Mouse (Mus musculus): ENCODE results near the gene Foxj3.

Gene Foxj3

DNA sequence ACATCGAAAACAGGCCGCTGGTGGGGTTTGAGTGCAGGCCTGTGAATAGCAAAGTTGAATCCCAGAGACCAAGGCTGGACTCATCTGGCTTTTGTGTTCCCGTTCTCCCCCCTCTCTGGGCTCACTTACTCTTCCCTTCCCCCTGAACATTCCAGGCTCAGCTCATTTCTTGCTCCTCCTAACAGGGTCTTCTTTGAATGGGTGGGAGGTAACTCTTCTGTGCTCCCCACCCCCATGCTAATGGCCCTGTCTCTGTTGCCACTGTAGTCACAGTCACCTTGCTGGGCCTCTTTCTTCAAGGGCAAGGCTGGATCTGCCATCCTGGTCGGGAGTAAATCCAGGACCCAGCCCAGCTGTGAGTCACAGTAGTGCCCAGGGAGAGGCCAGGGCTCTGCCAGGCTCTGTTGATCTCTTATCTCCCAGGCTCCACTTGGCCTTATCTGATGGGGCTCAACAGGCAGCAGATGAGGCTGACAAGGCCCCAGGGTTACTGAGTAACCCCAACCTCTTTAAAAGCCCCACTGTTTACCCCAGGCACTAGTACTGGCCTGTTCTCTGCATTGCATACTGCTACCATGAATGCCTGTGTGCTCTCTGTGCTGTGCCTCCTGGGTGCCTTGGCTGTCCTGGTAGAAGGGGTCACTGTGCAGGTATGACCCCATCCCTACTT is 100.5 kb downstream of the Foxj3 start, which contains the start of gene Guca2a:
TSS of gene Guca2a (plus strand) at position 529 of the 670 bp plus-strand sequence.
- DNase-seq (ENCODE audit: low spot score): no peak

DNA sequence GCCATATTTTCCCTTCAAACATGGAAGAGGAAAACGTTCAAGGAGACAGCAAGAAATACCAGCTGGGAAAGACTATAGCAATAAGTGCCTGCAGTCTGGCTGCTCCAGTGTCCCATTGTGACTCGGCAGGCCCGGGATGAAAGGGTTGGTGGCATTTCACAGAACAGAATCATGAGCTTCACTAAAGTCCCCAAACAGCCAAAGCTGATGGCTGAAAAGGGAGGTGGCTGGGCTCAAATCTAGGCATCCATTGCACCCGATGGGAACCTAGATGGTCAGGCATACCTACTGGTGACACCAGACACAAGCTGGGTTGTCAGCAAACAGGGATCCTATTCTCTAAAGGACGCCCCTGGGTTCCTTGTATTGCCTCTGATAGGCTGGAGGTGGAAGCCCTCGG is 101.1 kb downstream of the Foxj3 start:
- DNase-seq (ENCODE audit: low spot score): no peak

DNA sequence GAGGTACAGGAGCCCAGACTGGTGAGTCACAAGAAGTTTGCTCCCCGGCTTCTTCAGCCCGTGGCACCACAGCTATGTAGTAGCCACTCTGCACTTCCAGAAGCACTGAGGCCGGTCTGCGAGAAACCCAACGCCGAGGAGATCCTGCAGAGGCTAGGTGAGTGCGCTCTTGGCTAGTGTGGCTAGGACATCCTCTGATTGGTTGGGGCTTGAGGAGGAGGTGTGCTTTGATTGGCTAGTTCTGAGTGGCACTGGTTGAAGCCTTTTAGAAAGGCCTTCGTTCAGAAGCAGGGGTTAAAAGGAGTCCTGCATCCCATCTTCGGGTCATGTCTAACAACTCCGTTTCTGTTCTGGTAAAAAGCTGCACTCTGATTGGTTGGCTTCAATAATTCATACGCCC is 101.9 kb downstream of the Foxj3 start:
- no peak for DNase-seq (ENCODE audit: low spot score)

DNA sequence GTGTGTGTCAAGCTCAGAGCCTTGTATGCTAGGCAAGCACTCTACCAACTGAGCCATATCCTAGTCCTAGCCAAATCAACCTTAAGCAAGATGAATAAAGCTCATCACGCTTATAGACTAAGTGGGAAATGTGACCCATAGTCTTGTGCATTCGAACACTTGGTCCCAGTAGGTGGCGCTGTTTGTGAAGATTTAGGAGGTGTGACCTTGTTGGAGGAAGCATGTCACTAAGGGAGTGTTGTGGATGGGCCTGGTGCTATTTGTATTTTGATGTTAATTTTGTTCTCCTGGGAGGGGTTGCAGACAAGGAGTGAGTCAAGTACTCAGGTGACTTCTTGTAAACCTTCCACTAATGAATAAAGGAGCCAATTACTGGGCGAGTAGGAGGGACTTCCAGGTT is 105.9 kb downstream of the Foxj3 start:
- DNase-seq (ENCODE audit: low spot score): no peak

DNA sequence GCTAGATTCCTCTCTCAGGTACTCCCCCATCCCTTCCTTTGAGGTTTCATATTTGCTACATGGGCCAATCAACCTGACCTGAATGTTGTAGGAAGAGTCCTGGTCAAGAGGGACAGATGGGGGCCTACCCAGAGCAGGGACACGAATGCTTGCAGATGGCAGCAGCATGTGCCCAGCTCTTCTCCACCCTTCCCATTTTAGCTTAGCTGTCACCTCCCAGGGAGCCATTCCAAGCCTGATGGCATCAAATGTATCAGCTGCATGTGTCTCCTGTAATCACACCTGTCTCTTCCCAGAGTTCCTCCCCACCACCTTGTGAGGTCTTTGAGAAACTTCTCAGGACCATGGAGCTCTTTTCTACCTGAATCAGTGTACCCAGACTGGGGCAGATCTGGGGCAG is 120.2 kb downstream of the Foxj3 start:
- no peak for DNase-seq (ENCODE audit: low spot score)

DNA sequence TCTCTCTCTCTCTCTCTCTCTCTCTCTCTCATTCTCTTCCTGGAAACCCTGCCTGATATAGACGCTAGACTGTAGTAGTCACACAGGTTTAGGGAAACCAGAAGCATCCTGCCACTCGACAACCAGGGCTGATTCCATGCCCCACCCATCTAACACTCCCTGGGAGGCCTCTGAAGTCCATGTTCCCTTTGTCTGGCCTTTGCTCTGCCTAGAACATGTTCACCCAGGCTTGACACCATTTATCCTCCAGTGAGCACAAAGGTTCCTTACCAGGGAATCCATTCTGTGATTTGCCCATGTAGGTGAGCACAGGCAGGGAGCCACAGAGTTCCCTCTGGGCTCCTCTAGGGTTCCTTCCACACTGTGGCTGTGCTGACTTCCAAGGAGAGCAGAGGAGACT is 121.4 kb downstream of the Foxj3 start:
- no peak for DNase-seq (ENCODE audit: low spot score)

DNA sequence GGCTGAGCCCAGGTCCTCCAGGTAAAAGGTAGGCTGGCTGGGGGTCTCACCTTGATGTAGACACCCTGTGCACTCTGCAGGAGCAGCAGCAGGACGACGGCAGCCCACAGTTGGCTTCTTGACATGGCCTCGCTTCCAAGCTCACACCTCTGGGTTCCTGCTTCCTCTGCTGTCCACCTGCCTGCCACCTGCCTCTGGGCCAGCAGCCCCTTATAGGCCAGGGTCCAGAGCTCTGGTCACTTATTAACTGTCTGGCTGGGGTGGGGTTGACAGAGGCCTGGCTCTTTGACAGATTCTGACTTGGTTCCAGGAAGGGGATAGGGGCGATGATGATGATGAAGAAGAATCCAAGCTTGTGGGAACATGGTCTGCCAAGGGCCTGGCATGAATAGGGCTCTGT is 121.9 kb downstream of the Foxj3 start, which contains the start of gene Guca2b:
TSS of gene Guca2b (minus strand) at position 224 of the 400 bp plus-strand sequence.
- DNase-seq (ENCODE audit: low spot score): no peak

DNA sequence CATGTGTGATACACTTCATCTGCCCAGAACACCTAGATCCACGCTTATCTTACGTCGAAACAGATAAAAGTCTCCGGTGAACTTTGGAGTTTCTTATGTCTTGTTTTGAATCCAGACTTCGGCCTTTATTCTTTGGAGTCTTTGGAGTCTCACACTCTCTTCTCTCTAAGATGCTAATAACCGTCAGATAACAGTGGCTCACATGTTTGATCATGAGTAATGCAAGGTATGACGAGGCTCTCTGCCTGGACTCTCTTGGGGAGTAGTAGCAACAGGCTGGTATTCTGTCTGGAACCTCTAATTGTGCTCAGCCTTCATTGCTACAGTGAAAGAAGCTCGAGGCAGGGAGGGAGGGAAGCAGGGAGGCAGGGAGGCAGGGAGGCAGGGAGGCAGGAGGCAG is 123.2 kb downstream of the Foxj3 start:
- no peak for DNase-seq (ENCODE audit: low spot score)

DNA sequence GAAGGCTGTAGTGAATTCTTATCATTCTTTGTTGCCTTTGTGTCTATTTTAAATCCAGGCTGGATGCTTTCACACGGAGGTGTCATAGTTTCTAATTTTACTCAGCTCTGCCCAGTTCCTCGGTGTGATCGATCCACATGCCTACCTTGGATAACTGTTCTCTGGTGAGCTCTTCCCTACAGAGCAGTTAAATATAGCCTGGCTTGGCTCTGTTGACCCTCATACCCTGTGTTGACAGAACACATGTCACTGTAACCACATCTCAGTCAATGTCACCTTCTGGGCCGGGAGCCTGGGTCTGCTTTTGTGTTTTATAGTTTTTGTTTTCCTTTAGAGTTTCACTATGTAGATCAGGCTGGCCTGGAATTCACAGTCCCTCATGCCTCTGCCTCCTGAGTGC is 125.3 kb downstream of the Foxj3 start:
- no peak for DNase-seq (ENCODE audit: low spot score)

DNA sequence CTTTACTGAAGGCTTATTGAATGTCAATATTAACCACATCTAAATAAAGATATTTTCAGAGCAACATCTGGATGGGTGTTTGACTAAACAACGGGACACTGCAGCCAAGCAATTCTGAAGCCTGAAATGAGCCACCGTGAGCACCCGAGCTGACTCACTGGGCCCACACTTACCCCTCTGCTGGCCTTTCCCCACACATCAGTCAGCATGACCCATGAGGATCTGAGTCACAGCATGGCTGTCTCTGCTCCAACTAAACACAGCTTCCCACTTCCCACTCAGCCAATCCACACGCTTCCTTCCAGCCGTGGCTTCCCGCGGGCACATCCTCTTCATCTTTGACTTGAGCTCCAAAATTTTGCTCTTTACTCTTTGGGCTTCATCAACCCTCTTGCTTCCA is 126.2 kb downstream of the Foxj3 start:
- no peak for DNase-seq (ENCODE audit: low spot score)

DNA sequence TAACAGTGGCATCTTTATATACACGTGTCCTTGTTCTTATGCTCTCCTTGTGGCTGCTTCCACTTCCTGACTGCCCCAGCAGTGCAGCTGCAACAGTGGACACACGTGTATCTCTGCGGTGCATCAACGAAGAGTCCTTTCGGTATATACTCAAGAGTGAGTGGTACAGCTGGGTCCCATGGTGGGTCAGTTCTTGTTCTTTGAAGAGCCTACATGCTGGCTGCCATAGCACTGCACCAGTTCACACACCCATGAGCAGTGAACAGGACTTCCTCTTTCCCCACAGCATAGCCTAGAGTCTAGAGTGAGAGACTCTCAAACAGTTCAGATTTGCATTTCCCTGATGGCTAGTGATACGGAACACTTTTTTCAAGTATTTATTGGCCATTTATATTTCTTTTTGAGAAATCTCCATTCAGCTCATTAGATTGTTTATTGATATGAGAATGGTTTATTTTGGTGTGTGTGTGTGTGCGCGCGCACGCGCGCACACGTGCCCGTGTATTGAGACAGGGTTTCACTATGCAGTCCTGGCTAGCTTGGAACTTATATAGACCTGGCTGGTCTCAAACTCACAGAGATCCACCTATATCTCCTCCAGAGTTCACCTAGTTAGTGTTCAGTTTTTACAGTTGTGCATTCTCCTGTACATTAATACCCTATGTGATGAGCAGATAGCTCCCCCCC is 126.7 kb downstream of the Foxj3 start:
- DNase-seq (ENCODE audit: low spot score): no peak

DNA sequence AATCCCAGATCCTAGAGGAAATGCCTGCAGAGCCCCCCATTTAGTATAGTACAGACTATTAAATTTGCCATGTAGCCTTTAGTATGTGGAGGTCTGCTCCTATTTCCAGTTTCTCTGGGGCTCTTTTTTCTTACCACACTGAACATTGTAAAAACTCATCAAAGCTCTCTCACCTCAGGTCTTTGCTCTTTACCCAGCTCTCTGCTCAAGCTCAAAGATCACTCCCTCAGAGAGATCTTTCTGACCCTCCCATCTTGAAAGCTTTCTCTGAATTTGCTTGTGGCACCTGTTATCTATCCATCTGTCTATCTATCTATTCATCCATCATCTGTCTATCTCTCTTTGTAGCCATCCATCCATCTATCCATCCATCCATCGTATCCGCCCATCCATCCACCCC is 128.4 kb downstream of the Foxj3 start:
- no peak for DNase-seq (ENCODE audit: low spot score)

DNA sequence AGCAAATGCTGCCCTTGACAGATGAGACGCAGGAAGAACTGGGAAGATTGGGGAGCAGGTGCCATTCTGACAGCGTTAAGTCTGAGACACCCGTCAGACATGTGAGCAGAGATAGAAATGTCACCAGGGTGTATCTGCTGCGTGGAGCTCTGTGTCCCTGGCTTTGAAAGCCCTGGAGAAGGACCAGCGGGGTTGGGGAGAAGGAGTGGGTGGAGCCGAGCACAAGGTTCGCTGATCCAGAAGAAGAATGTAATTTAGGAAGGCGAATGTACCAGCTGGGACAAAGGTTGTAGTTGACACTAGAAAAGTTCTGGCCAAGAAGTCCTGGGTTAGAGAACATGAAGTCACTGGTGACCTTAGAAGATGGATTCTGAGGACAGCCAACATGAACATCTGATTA is 129.3 kb downstream of the Foxj3 start:
- no peak for DNase-seq (ENCODE audit: low spot score)

DNA sequence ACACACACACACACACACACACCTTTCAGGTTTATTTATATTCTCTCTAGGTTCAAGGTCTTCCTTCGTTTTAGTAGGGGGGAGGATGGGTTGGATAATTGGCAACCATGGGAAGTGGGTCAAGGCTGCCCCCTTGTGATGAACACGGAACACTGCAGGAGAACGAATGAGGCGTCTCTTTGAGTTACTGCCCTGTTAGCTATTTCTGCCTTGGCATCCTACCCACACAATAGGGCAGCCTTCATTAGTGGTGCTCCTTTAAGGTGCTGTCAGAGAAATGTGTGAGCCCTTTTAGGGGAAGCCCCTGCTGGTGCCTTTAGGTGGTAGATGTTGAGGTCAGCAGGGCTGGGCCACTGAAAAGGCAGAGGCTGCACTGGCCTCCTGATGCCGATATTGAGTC is 130.7 kb downstream of the Foxj3 start:
- DNase-seq (ENCODE audit: low spot score): no peak

DNA sequence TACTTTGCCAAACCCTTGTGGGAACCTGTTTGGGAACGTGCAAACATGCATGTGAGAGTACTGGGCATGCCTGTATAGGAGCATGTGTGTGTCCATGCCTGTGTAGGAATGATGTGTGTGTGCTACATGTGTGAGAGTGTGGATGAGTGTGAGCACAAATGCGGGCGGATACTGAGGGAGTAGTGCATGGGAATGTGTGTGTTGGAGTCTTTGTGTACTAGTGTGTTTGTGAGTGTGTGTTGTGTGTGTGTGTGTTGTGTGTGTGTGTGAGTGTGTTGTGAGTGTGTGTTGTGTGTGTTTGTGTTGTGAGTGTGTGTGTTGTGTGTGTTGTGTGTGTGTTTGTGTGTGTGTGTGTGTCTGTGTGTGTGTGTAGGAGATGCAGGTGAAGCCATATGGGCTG is 131.4 kb downstream of the Foxj3 start:
- DNase-seq (ENCODE audit: low spot score): no peak

DNA sequence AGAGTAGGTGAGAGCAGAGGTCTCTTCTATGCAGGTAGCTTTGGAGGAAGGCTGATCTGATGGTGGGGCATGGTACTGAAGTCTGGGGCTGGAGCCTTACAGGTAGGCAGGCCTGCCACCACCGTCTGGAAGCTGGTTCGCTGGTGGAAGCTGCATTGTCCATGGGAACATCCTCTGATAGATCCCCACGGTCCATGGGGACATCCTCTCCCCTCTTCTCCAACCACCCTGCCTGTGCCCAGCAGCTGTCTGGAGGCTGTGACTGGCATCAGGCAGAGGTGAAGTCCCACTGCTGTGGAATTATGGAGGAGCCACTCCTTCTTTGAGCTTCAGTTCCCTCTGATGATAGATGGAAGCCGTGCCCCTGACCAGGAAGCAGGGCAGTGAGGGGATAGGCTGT is 131.8 kb downstream of the Foxj3 start:
- DNase-seq (ENCODE audit: low spot score): no peak

DNA sequence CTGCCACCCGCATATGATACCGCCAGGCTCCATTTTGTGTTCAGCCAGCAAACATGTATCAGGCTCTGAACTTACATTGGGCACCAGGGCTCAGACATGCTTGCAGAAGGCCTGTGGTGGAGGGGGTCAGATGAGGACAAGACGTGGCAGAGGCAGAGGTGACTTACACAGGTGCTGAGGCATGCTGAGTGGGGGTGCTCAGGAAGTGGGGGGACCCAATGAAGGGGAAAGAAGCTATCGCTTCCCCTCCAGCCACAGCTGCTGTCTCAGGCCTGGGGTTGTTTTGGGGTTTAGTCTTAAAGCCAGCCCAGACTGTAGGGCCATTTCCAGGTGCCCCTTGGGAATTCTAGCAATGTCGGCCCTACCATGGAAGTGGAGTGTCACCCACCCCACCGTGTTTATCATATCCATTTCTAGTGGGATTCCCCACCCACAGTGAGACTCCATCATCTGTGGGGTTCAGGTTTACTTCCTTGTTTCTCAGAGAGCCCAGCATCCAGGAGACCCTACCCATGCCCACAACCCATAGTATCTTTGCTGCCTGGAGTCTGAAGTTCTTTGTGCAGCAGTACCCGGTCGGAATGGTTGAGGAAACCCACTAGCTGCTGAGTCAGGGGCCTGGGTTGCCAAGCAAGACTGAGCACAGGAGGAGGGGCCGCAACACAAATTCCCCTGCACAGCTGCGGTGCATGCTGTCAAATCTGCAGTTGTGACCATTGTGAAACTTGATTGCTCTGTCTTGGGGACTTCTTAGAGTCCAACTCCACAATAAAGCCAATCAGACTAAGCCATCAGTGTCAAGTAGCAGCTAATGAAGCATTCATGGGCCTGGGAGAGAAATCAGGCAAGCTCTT is 132.8 kb downstream of the Foxj3 start:
- DNase-seq (ENCODE audit: low spot score): no peak

DNA sequence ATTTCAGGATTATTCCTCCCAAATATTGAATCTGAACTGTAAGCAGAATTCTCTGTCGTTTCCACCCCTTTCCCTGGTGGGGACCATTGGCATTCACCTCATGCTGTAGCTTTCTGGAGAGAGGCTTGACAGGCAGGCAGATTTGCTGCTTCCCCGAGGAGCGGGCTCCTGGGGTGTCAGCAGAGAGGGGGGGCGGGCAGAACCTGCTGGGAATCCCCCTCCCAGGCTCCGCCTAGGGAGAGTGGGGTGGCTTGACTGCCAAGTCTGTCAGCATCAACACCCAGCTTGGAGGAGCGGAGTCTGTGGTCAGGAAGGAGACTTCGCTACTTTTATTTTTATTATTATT is 133.4 kb downstream of the Foxj3 start:
- no peak for DNase-seq (ENCODE audit: low spot score)

DNA sequence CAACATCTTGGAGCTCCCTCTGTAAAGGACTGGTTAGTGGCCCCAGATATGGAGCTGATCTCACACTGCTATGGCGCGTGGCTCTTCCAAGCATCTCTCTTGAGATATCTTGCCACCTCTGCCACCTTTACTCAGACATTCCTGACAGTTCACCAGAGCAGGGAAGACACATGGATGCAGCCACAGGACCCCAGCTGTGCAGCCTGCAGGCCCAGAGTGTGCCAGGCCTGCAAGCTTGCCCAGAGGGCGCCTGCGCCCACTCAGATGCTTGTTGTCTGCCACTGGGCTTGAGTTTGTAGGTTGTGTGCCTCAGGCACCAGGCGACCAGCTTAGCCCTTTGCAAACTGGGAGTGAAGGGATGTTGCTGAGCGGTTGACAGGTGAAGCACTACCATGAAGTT is 133.9 kb downstream of the Foxj3 start:
- no peak for DNase-seq (ENCODE audit: low spot score)

DNA sequence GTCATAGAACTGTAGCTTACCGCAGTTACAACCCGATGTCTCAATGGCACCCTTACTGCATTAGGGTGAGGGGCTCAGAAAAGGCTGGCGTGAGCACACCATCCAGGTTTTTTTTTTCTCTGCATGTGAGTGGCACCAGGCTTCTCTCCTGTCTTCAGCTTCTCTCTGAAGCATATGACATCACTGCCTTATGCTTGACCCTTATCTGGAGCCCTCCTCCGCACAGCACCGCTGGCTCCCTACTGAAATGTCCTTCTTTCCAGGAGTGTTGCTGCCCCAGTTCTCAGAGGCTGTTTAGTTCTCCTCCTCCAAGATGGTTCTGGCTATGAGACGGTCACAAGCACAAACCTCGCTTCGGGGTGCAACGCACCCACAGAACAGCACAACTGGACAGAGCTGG is 134.4 kb downstream of the Foxj3 start:
- no peak for DNase-seq (ENCODE audit: low spot score)

DNA sequence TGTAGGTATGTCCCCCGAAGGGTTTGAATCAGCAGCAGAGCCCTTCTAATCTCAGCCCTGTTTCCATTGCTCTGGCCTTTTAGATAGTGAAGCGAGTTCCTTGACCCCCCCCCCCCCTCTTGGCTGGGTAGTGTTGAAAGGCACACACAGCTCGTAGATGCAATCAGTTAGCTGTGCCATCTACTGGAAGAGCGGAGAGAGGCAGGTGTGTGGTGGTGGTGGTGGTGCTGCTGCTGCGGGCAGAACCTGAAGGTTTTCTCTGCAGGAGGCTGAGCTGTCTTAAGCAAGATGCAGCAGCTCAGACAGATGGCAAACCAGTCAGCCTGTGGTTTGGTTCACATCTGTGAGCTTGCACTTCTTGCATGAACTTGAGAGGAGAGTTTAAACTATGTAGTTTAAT is 135.9 kb downstream of the Foxj3 start:
- DNase-seq (ENCODE audit: low spot score): no peak
